Mouse (Mus musculus): ENCODE results near the gene Suco.
A peak's percentile ranks its signal among the peaks of the same experiment; 100 is the strongest.

Gene Suco

GRCm38 (mm10) chr1:161788339-161788738 is 88.1 kb downstream of the Suco start, which contains the start of gene Fasl:
Gene Fasl, minus strand, starts transcription at chr1:161788495.
- DNase-seq (ENCODE audit: low read depth): no peak

- DNase-seq (ENCODE audit: low read depth): no peak
Observed at GRCm38 (mm10) chr1:161782725-161783124, 93.8 kb downstream of the Suco start.

GRCm38 (mm10) chr1:161781594-161781993 is 94.9 kb downstream of the Suco start:
- no peak for DNase-seq (ENCODE audit: low read depth)

- DNase-seq (ENCODE audit: low read depth): no peak
Observed at GRCm38 (mm10) chr1:161779057-161779456, 97.4 kb downstream of the Suco start.

- DNase-seq (ENCODE audit: low read depth): no peak
Observed at GRCm38 (mm10) chr1:161775151-161775550, 101.3 kb downstream of the Suco start.

GRCm38 (mm10) chr1:161771293-161771692 is 105.2 kb downstream of the Suco start:
- DNase-seq (ENCODE audit: low read depth): no peak

- DNase-seq (ENCODE audit: low read depth): no peak
Observed at GRCm38 (mm10) chr1:161769329-161769728, 107.2 kb downstream of the Suco start.

GRCm38 (mm10) chr1:161767101-161767524 is 109.4 kb downstream of the Suco start:
- DNase-seq (ENCODE audit: low read depth): no peak

GRCm38 (mm10) chr1:161766656-161767055 is 109.8 kb downstream of the Suco start:
- peak; percentile 66 for DNase-seq (ENCODE audit: low read depth)
